Mouse (Mus musculus) large intestine, adult 2 months (tissue): Measurements from ENCODE around the gene Cuzd1. TPM values are rescaled to one million over a fixed set of nuclear protein-coding genes. Genes with fewer than 3 reads are reported as not detected.

ENCODE experiments used
- DNase-seq: peaks from one replicate; pipeline ENCODE4 v3.0.0-alpha.2; 2012; ENCODE audit warnings: low read depth, low spot score
- WGBS: fragments of 180-500 bp; shearing (Covaris S2); methylation state at CpG from one replicate; pipeline ENCODE4 v1.1.7; 2018; 5-methylcytosine and 5-hydroxymethylcytosine counted together
- polyA plus RNA-seq: library from polyadenylated mRNA; depleted of rRNA; stranded (reverse); fragments of >200 nt; gene quantifications from 2 replicates; pipeline ENCODE4 v1.2.3, GENCODE M21; 2012; rRNA removed

Gene Cuzd1
- polyA plus RNA-seq, 1 experiment, result 0.10 TPM

- no peak for DNase-seq
- WGBS, result 81% methylated on average over 4 of the region's 4 CpGs
Observed at GRCm38 (mm10) chr7:131264251-131264650, 57.8 kb downstream of the Cuzd1 start.

- WGBS, result 53% methylated on average over 6 of the region's 6 CpGs
Observed at GRCm38 (mm10) chr7:131260946-131261345, 61.1 kb downstream of the Cuzd1 start.

More at GRCm38 (mm10) chr7:131260946-131261345, 61.1 kb downstream of the Cuzd1 start:
- no peak for DNase-seq

Other genes starting within 250 kb of the Cuzd1 start
- not detected in 2 replicates for gene 4933402N03Rik, start 176.0 kb downstream of the Cuzd1 start, polyA plus RNA-seq
- not detected in 2 replicates for gene 5430419D17Rik, start 147.9 kb downstream of the Cuzd1 start, polyA plus RNA-seq
- gene Fam24b, start 7.2 kb upstream of the Cuzd1 start, polyA plus RNA-seq, result not detected in 2 replicates
- gene Fam24a, start 11.6 kb upstream of the Cuzd1 start, polyA plus RNA-seq, result not detected in 2 replicates
- gene 2310057M21Rik, start 40.5 kb upstream of the Cuzd1 start, polyA plus RNA-seq, result 2.7 and 3.9 TPM in 2 replicates
- gene Pstk, start 48.8 kb upstream of the Cuzd1 start, polyA plus RNA-seq, result 26.3 and 27.7 TPM in 2 replicates
- 4.7 and 10.6 TPM in 2 replicates for gene Ikzf5, start 88.2 kb upstream of the Cuzd1 start, polyA plus RNA-seq
- gene Acadsb, start 88.3 kb upstream of the Cuzd1 start, polyA plus RNA-seq, result 3.2 and 3.6 TPM in 2 replicates
- 0.64 and 0.93 TPM in 2 replicates for gene Hmx3, start 220.6 kb upstream of the Cuzd1 start, polyA plus RNA-seq
- gene Hmx2, start 226.5 kb upstream of the Cuzd1 start, polyA plus RNA-seq, result 0.38 and 0.67 TPM in 2 replicates
- gene Bub3, start 237.9 kb upstream of the Cuzd1 start, polyA plus RNA-seq, result 71.8 and 75.6 TPM in 2 replicates